Mouse (Mus musculus): ENCODE measurements at regions not wholly inside any gene's neighbourhood (a gene's known extent, or its start where the extent isn't known, plus 50 kb on each side); places are given as distances from the start of the nearest gene placed in this dataset.

DNA sequence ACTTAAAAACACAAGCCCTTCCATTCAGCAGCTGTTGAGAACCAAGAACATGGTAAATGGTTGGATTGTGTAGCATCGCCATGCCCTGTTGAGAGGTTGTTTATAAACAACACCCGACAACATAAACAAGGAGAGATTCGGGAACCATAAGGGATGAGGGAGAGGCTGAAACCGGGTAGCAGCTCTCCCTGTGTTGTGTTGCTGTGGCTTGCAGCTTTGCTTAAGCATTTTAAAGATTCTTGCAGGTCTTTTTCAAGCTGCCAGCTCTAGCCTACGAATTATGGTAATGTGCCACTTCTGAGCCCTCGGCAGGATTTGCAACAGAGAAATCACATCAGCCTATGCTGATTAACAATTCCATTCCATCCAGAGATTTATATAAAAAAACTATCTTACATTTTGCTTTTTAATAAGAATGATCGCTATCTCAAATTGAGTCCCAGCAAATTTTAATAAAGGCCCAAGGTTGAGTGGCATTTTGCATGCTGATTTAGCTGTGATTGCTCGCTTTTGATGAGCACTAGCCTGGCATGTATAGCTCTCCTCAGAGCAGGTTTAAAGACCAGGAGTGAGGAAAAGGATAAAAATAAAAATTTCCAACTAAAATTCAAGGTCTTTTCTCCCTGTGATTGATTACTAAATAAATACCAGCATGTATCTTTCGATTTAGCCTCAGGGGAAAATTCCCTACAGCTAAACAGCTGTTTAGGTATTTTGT, 445.7 kb upstream of the 4930412O13Rik start:
- H3K27ac ChIP-seq (ENCODE audit: control insufficient read depth, low read depth, low read length): no peak overlapping the region
- H3K79me2 ChIP-seq (ENCODE audit: control insufficient read depth, insufficient read depth, low read length, poor library complexity): no peaks in the 10 kb centered on the region
- no peaks in the 10 kb centered on the region for H3K36me3 ChIP-seq (ENCODE audit: control insufficient read depth in 1 of 2, insufficient read depth in 2 of 2, low read length in 2 of 2)
- H3K27me3 ChIP-seq (ENCODE audit: control insufficient read depth in 1 of 2, insufficient read depth in 2 of 2, low read length in 2 of 2): no peaks in the 10 kb centered on the region
- no peaks in the 10 kb centered on the region for H3K4me1 ChIP-seq (ENCODE audit: control insufficient read depth in 1 of 2, insufficient read depth in 2 of 2, low read length in 2 of 2)
- no peak for DNase-seq (ENCODE audit: low read depth, low spot score)
- H3K4me3 ChIP-seq (ENCODE audit: control insufficient read depth in 1 of 2, insufficient read depth in 1 of 2, low read depth in 2 of 2, low read length in 2 of 2): no peak overlapping the region
- no peak overlapping the region for H3K9ac ChIP-seq (ENCODE audit: control insufficient read depth, low read depth, low read length, poor library complexity, severe bottlenecking)
- TF ChIP-seq POLR2A (IDR thresholded peaks at IDR 0.05; ENCODE audit: control insufficient read depth in 1 of 2, insufficient read depth in 1 of 2, low read depth in 1 of 2, low read length in 2 of 2, poor library complexity in 1 of 2): no peak
- no peak for TF ChIP-seq NRF1 (IDR thresholded peaks at IDR 0.05; ENCODE audit: insufficient read depth, low read depth, low read length, poor library complexity, severe bottlenecking)
- no peak for TF ChIP-seq NELFE (IDR thresholded peaks at IDR 0.05; ENCODE audit: low read depth, low read length)
- no peak for TF ChIP-seq ETS1 (IDR thresholded peaks at IDR 0.05; ENCODE audit: low read depth, low read length)
- no peak for TF ChIP-seq RAD21 (IDR thresholded peaks at IDR 0.05; ENCODE audit: low read depth, low read length)
- TF ChIP-seq ZC3H11A (IDR thresholded peaks at IDR 0.05; ENCODE audit: low read depth, low read length): no peak
- TF ChIP-seq SIN3A (IDR thresholded peaks at IDR 0.05; ENCODE audit: low read length): no peak
- TF ChIP-seq ZMIZ1 (IDR thresholded peaks at IDR 0.05; ENCODE audit: low read depth, low read length): no peak
- TF ChIP-seq RCOR1 (IDR thresholded peaks at IDR 0.05; ENCODE audit: low read depth, low read length): no peak
- TF ChIP-seq HCFC1 (IDR thresholded peaks at IDR 0.05; ENCODE audit: low read depth, low read length): no peak
- TF ChIP-seq CHD1 (IDR thresholded peaks at IDR 0.05; ENCODE audit: low read depth, low read length): no peak
- TF ChIP-seq SMC3 (IDR thresholded peaks at IDR 0.05; ENCODE audit: low read depth, low read length): no peak
- TF ChIP-seq MEF2A (IDR thresholded peaks at IDR 0.05; ENCODE audit: extremely low read depth, insufficient replicate concordance, low read depth, low read length, poor library complexity, severe bottlenecking): no peak
- no peak for TF ChIP-seq USF2 (IDR thresholded peaks at IDR 0.05; ENCODE audit: borderline replicate concordance in 1 of 2, insufficient read depth in 1 of 2, low read depth in 1 of 2, low read length in 2 of 2)
- no peak for TF ChIP-seq CTCF (IDR thresholded peaks at IDR 0.05 in 2 of 3, conservative IDR thresholded peaks at IDR 0.05 in 1 of 3; ENCODE audit: control insufficient read depth in 1 of 3, insufficient read depth in 1 of 3, low read depth in 2 of 3, low read length in 3 of 3, poor library complexity in 1 of 3, severe bottlenecking in 1 of 3)
- TF ChIP-seq JUND (IDR thresholded peaks at IDR 0.05; ENCODE audit: low read depth, low read length): no peak
- no peak for TF ChIP-seq TBP (IDR thresholded peaks at IDR 0.05; ENCODE audit: low read depth, low read length)
- TF ChIP-seq UBTF (IDR thresholded peaks at IDR 0.05; ENCODE audit: borderline replicate concordance, insufficient read depth, low read depth, low read length): no peak
- no peak for TF ChIP-seq GABPA (IDR thresholded peaks at IDR 0.05; ENCODE audit: low read depth, low read length)
- no peaks in the 10 kb centered on the region for H3K9me3 ChIP-seq (replicated peaks; ENCODE audit: insufficient read depth, low read length)

DNA sequence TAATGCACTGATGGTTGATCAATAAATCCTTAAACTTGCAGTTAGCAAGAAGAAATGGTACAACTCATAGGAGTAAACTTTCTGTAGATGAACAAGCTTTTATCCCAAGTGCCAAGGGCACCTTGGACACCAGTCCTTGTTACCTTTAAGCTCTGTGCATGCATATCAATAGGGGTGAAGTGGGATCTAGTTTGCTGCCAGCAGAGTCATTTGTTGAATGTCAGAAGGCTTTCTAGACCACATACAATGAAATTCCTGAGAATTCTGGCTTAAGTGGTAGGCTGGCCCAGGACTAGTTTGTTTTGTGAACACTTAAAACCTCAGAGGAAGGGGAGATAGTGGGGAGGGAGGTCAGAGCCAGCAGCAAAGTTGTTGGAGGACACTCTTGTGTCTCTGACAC, 437.9 kb upstream of the 4930412O13Rik start:
- Histone ChIP-seq H3K9ac (ENCODE audit: control insufficient read depth, low read depth, low read length, poor library complexity, severe bottlenecking) (no peak overlapping the region), H3K4me1 (ENCODE audit: control insufficient read depth in 1 of 2, insufficient read depth in 2 of 2, low read length in 2 of 2) (no peaks in the 10 kb centered on the region), H3K4me3 (ENCODE audit: control insufficient read depth in 1 of 2, insufficient read depth in 1 of 2, low read depth in 2 of 2, low read length in 2 of 2) (no peak overlapping the region), H3K27me3 (ENCODE audit: control insufficient read depth in 1 of 2, insufficient read depth in 2 of 2, low read length in 2 of 2) (no peaks in the 10 kb centered on the region), H3K79me2 (ENCODE audit: control insufficient read depth, insufficient read depth, low read length, poor library complexity) (no peaks in the 10 kb centered on the region), H3K36me3 (ENCODE audit: control insufficient read depth in 1 of 2, insufficient read depth in 2 of 2, low read length in 2 of 2) (no peaks in the 10 kb centered on the region), H3K9me3 (replicated peaks; ENCODE audit: insufficient read depth, low read length) (no peaks in the 10 kb centered on the region), H3K27ac (ENCODE audit: control insufficient read depth, low read depth, low read length) (no peak overlapping the region)
- no peak for DNase-seq (ENCODE audit: low read depth, low spot score)
- TF ChIP-seq ELF1 (IDR thresholded peaks at IDR 0.05; ENCODE audit: low read depth, low read length) (no peak), BHLHE40 (IDR thresholded peaks at IDR 0.05; ENCODE audit: borderline replicate concordance, low read depth, low read length) (no peak), E2F4 (IDR thresholded peaks at IDR 0.05; ENCODE audit: borderline replicate concordance, low read depth, low read length) (no peak), ETS1 (IDR thresholded peaks at IDR 0.05; ENCODE audit: low read depth, low read length) (no peak), CHD1 (IDR thresholded peaks at IDR 0.05; ENCODE audit: low read depth, low read length) (no peak), ZC3H11A (IDR thresholded peaks at IDR 0.05; ENCODE audit: low read depth, low read length) (no peak), CHD2 (IDR thresholded peaks at IDR 0.05; ENCODE audit: low read length) (no peak)
